Mouse (Mus musculus) intestine, postnatal 0 days (tissue): ENCODE measurements at regions not wholly inside any gene's neighbourhood (a gene's known extent, or its start where the extent isn't known, plus 50 kb on each side); places are given as distances from the start of the nearest gene placed in this dataset.

Experiments used
- ATAC-seq: fragments of 200-750 bp; cut with Nextera tagmentation; 2 replicates; pipeline ENCODE4 v1.8.0; 2017; ENCODE audit warnings: mild to moderate bottlenecking, moderate TSS enrichment, moderate library complexity
- H3K27ac ChIP-seq: fragments of 300-500 bp; sonication (generic); 2 replicates; pipeline ENCODE4 v1.5.1; 2014; ENCODE audit warnings: mild to moderate bottlenecking, low read depth, low read length, moderate library complexity
- H3K27me3 ChIP-seq: fragments of 300-500 bp; sonication (generic); replicated peaks from 2 replicates; pipeline ENCODE4 v1.6.1; 2014; ENCODE audit warnings: low read length, mixed read lengths; ENCODE audit not compliant: control insufficient read depth, insufficient read depth
- H3K36me3 ChIP-seq: fragments of 300-500 bp; sonication (generic); 2 replicates; pipeline ENCODE4 v1.6.1; 2014; ENCODE audit warnings: mild to moderate bottlenecking, moderate library complexity; ENCODE audit not compliant: control insufficient read depth, insufficient read depth
- H3K4me1 ChIP-seq: fragments of 300-500 bp; sonication (generic); replicated peaks from 2 replicates; pipeline ENCODE4 v1.6.1; 2014; ENCODE audit warnings: antibody characterized with exemption, low read length, mixed read lengths; ENCODE audit not compliant: control insufficient read depth, insufficient read depth
- H3K4me2 ChIP-seq: fragments of 300-500 bp; sonication (generic); replicated peaks from 2 replicates; pipeline ENCODE4 v1.6.1; 2014; ENCODE audit warnings: low read depth, mild to moderate bottlenecking, moderate library complexity
- H3K4me3 ChIP-seq: fragments of 300-500 bp; sonication (generic); 2 replicates; pipeline ENCODE4 v1.5.1; 2014; ENCODE audit warnings: low read depth, low read length
- H3K9ac ChIP-seq: fragments of 300-500 bp; sonication (generic); 2 replicates; pipeline ENCODE4 v1.6.1; 2014; ENCODE audit warnings: mild to moderate bottlenecking, low read depth, low read length
- H3K9me3 ChIP-seq: fragments of 300-500 bp; sonication (generic); 2 replicates; pipeline ENCODE4 v1.6.1; 2016; ENCODE audit warnings: mixed run types; ENCODE audit not compliant: control insufficient read depth
- CTCF ChIP-seq: sonication (generic); IDR thresholded peaks from 2 replicates; pipeline ENCODE4 v1.5.1; 2016; ENCODE audit warnings: low read depth, mild to moderate bottlenecking, control low read depth, antibody characterized with exemption, moderate library complexity
- WGBS: fragments of 180-500 bp; shearing (Covaris S2); extraction: QIAGEN DNeasy Blood & Tissue Kit; methylation state at CpG from one replicate; pipeline ENCODE4 v1.1.7; 2014; 5-methylcytosine and 5-hydroxymethylcytosine counted together

GRCm38 (mm10) chr12:37632368-37632767 is 185.2 kb upstream of the Dgkb start:
- Histone ChIP-seq H3K9ac (no peak overlapping the region), H3K27ac (no peak overlapping the region), H3K4me2 (no peak overlapping the region), H3K4me3 (no peak overlapping the region), H3K4me1 (no peaks in the 10 kb centered on the region), H3K36me3 (no peaks in the 10 kb centered on the region), H3K27me3 (no peaks in the 10 kb centered on the region), H3K9me3 (no peaks in the 10 kb centered on the region)
- no peak for ATAC-seq
- TF ChIP-seq CTCF = peak; percentile 32; the same call in 1 of the 2 replicates

DNA sequence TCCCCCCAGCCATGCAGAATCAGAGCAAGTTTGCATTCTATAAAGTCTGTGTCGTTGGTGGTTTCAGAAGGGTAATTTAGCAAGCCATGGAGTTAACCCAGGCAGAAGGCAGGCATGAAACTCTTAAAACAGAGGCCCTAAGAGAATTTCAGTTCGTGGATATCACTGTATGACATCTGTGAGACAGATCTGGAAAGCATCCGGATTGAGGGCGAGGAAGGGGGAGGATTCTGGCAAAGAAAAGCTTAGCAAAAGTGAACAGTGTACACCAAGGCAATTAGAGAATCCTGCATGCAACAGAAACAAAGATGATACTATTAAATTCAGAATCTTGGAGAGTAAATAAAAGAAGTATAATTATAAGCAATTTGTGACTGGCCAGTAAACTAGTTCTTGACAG is 184.2 kb upstream of the Dgkb start:
- no peaks in the 10 kb centered on the region for H3K36me3 ChIP-seq
- H3K9ac ChIP-seq = no peak overlapping the region
- no peaks in the 10 kb centered on the region for H3K4me1 ChIP-seq
- WGBS = 52% methylated on average over 4 of the region's 4 CpGs
- no peak overlapping the region for H3K4me3 ChIP-seq
- H3K27me3 ChIP-seq = no peaks in the 10 kb centered on the region
- no peak for TF ChIP-seq CTCF
- no peak overlapping the region for H3K4me2 ChIP-seq
- no peak overlapping the region for H3K27ac ChIP-seq
- no peaks in the 10 kb centered on the region for H3K9me3 ChIP-seq
- ATAC-seq = no peak

DNA sequence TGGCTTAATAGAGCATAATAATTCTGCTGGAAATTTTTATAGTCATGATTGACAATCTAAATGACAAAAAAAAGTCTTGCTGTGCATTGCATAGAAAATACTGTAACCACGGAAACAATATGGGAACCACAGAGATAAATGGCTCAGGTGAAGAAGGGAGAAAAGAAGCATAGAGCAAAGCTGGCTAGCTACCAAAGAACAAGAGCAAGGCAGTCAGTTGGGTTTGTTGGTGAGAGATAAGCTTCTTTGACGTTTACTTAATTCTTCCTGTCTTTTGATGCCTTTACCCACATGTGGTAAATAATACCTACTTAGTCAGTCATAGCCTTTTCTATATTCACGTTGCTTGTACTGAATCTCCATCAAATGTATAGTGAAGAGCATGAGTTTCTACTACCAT is 171.3 kb upstream of the Dgkb start:
- no peak for TF ChIP-seq CTCF

DNA sequence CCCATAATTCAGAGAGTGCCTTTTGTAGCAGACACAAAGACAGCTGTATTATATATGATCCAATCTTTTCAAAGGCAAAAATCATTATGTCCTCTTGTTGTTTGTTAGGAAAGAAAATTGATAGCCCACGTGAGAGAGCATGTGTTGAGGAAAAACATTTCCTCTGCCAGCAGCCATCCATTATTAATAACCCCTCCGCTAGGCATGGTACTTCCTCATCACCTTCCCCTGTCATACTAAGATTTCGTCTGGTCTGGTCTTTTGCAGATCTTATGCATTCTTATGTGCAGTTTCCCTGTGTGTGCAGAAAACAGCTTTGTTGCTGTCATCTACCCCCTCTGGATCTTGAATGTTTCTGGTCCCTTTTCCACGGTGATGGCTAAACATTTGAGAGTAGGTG is 164.2 kb upstream of the Dgkb start:
- ATAC-seq = no peak
- no peak for TF ChIP-seq CTCF
- H3K4me2 ChIP-seq = no peak overlapping the region
- no peaks in the 10 kb centered on the region for H3K36me3 ChIP-seq
- H3K9me3 ChIP-seq = no peaks in the 10 kb centered on the region
- no peaks in the 10 kb centered on the region for H3K27me3 ChIP-seq
- 71% methylated on average over 4 of the region's 4 CpGs for WGBS
- H3K4me1 ChIP-seq = no peaks in the 10 kb centered on the region
- no peak overlapping the region for H3K27ac ChIP-seq
- H3K9ac ChIP-seq = no peak overlapping the region
- no peak overlapping the region for H3K4me3 ChIP-seq

More for the DNA sequence above, 171.3 kb upstream of the Dgkb start:
- no peak overlapping the region for H3K27ac ChIP-seq
- no peak overlapping the region for H3K4me2 ChIP-seq
- ATAC-seq = no peak
- H3K27me3 ChIP-seq = no peaks in the 10 kb centered on the region
- H3K36me3 ChIP-seq = no peaks in the 10 kb centered on the region
- no peak overlapping the region for H3K4me3 ChIP-seq
- H3K9ac ChIP-seq = no peak overlapping the region
- WGBS = 65% methylated on average over 3 of the region's 3 CpGs
- no peaks in the 10 kb centered on the region for H3K4me1 ChIP-seq
- H3K9me3 ChIP-seq = no peaks in the 10 kb centered on the region

- no peaks in the 10 kb centered on the region for H3K9me3 ChIP-seq
- no peak for ATAC-seq
- no peak overlapping the region for H3K9ac ChIP-seq
- no peaks in the 10 kb centered on the region for H3K27me3 ChIP-seq
- TF ChIP-seq CTCF = no peak
- no peaks in the 10 kb centered on the region for H3K36me3 ChIP-seq
- H3K4me2 ChIP-seq = no peak overlapping the region
- H3K4me3 ChIP-seq = no peak overlapping the region
- no peaks in the 10 kb centered on the region for H3K4me1 ChIP-seq
- no peak overlapping the region for H3K27ac ChIP-seq
Measured at GRCm38 (mm10) chr12:37654256-37654655, 163.3 kb upstream of the Dgkb start.

GRCm38 (mm10) chr12:37660016-37660415 is 157.5 kb upstream of the Dgkb start:
- H3K27ac ChIP-seq = no peak overlapping the region

DNA sequence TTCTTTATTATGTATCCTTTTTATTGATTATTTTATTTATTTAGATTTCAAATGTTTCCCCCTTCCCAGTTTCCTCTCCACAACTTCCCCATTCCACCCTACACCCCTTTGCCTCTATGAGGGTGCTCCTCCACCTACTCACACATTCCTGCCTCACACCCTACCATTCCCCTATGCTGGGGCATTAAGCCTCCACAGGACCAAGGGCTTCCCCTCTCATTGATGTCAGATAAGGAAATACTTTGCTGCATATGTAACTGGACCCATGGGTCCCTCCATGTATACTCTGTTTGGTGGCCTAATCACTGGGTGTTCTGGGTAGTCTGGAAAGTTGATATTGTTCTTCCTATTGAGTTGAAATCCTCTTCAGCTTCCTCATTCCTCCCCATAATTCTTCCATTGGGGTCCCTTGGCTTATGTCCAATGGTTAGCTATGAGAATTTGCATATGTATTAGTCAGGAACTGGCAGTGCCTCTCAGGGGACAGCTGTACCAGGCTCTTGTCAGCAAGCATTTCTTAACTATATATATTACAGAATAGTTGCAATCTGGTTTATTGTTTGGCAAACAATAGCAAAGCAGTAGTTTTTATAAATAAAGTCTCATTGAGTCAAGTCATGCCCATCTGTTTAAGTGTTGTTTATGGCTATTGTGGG is 134.9 kb upstream of the Dgkb start:
- no peak for TF ChIP-seq CTCF
- no peaks in the 10 kb centered on the region for H3K36me3 ChIP-seq
- H3K9ac ChIP-seq = no peak overlapping the region
- no peak overlapping the region for H3K4me3 ChIP-seq
- no peaks in the 10 kb centered on the region for H3K9me3 ChIP-seq
- H3K4me1 ChIP-seq = no peaks in the 10 kb centered on the region
- no peak for ATAC-seq
- no peak overlapping the region for H3K4me2 ChIP-seq
- no peaks in the 10 kb centered on the region for H3K27me3 ChIP-seq
- no peak overlapping the region for H3K27ac ChIP-seq

More at GRCm38 (mm10) chr12:37660016-37660415, 157.5 kb upstream of the Dgkb start:
- Histone ChIP-seq H3K4me2 (no peak overlapping the region), H3K9me3 (no peaks in the 10 kb centered on the region), H3K36me3 (no peaks in the 10 kb centered on the region), H3K4me1 (no peaks in the 10 kb centered on the region), H3K9ac (no peak overlapping the region), H3K4me3 (no peak overlapping the region), H3K27me3 (no peaks in the 10 kb centered on the region)
- ATAC-seq = no peak
- WGBS = 89% methylated on average over 1 of the region's 1 CpGs
- no peak for TF ChIP-seq CTCF
